Mouse (Mus musculus) kidney, adult 2 months (tissue): ENCODE measurements around the gene Grk4. TPM values are rescaled to one million over a fixed set of nuclear protein-coding genes. Genes with fewer than 3 reads are reported as not detected.

Source experiments
- DNase-seq: peaks from one replicate; pipeline ENCODE4 v3.0.0; 2021
- H3K27ac ChIP-seq: fragments of 200-500 bp; 2 replicates; pipeline ENCODE4 v1.5.1; 2012; ENCODE audit warnings: low read depth, low read length, control low read depth, inconsistent platforms; ENCODE audit not compliant: insufficient read depth
- H3K27me3 ChIP-seq: fragments of 200-500 bp; replicated peaks from 2 replicates; pipeline ENCODE4 v1.6.1; 2012; ENCODE audit warnings: mild to moderate bottlenecking, moderate library complexity, low read length, inconsistent platforms; ENCODE audit not compliant: control insufficient read depth, insufficient read depth
- H3K36me3 ChIP-seq: fragments of 200-500 bp; 2 replicates; pipeline ENCODE4 v1.6.1; 2012; ENCODE audit warnings: mild to moderate bottlenecking, moderate library complexity, low read length, inconsistent platforms; ENCODE audit not compliant: control insufficient read depth, insufficient read depth
- H3K4me1 ChIP-seq: fragments of 200-500 bp; 2 replicates; pipeline ENCODE4 v1.6.1; 2011; ENCODE audit warnings: low read length; ENCODE audit not compliant: control insufficient read depth, insufficient read depth
- H3K4me3 ChIP-seq: fragments of 200-500 bp; 2 replicates; pipeline ENCODE4 v1.5.1; 2011; ENCODE audit warnings: mild to moderate bottlenecking, low read depth, low read length, control low read depth; ENCODE audit not compliant: insufficient read depth
- CTCF ChIP-seq: fragments of 200-500 bp; conservative IDR thresholded peaks from 2 replicates; pipeline ENCODE4 v1.5.1; 2011; ENCODE audit warnings: low read depth, mild to moderate bottlenecking, control low read depth, low read length, moderate library complexity, mixed read lengths; ENCODE audit not compliant: insufficient read depth, insufficient read length
- POLR2A ChIP-seq: fragments of 200-500 bp; IDR thresholded peaks from one replicate; pipeline ENCODE4 v1.6.1; 2011; ENCODE audit warnings: low read depth, low read length, control low read depth
- WGBS: fragments of 180-500 bp; shearing (Covaris S2); methylation state at CpG from one replicate; pipeline ENCODE4 v1.1.7; 2018; 5-methylcytosine and 5-hydroxymethylcytosine counted together
- polyA plus RNA-seq: library from polyadenylated mRNA; depleted of rRNA; stranded (reverse); fragments of >200 nt; gene quantifications from 2 replicates; pipeline ENCODE4 v1.2.3, GENCODE M21; 2012

Gene Grk4
- polyA plus RNA-seq, 1 experiment = 0.84 TPM

GRCm38 (mm10) chr5:34637591-34638156, 22.5 kb upstream of the Grk4 start:
- Histone ChIP-seq H3K36me3 (no peaks in the 10 kb centered on the region), H3K27me3 (no peaks in the 10 kb centered on the region), H3K27ac (no peak overlapping the region), H3K4me1 (no peaks in the 10 kb centered on the region; the same call in 1 of the 2 replicates), H3K4me3 (no peak overlapping the region)
- no peak for TF ChIP-seq CTCF
- no peak for TF ChIP-seq POLR2A
- no peak for DNase-seq
- WGBS = 78% methylated on average over 7 of the region's 7 CpGs

GRCm38 (mm10) chr5:34641991-34642390, 18.2 kb upstream of the Grk4 start:
- Histone ChIP-seq H3K4me3 (no peak overlapping the region), H3K27me3 (no peaks in the 10 kb centered on the region), H3K4me1 (no peaks in the 10 kb centered on the region; the same call in 1 of the 2 replicates), H3K36me3 (peaks cover 2% of the 10 kb centered on the region; the same call in 1 of the 2 replicates), H3K27ac (no peak overlapping the region; the same call in 1 of the 2 replicates)
- no peak for TF ChIP-seq POLR2A
- TF ChIP-seq CTCF = no peak
- WGBS = 56% methylated on average over 3 of the region's 3 CpGs
- peak; percentile 75 for DNase-seq

- H3K36me3 ChIP-seq = peaks cover 3% of the 10 kb centered on the region; the same call in 1 of the 2 replicates
- no peak overlapping the region for H3K27ac ChIP-seq
- H3K4me3 ChIP-seq = no peak overlapping the region
- H3K4me1 ChIP-seq = no peaks in the 10 kb centered on the region; the same call in 1 of the 2 replicates
- DNase-seq = peak; percentile 73
- no peaks in the 10 kb centered on the region for H3K27me3 ChIP-seq
- WGBS = 52% methylated on average over 5 of the region's 5 CpGs
- no peak for TF ChIP-seq POLR2A
- peak; percentile 65; the same call in 1 of the 2 replicates for TF ChIP-seq CTCF
Measured at GRCm38 (mm10) chr5:34642932-34643331, 17.2 kb upstream of the Grk4 start.

- Histone ChIP-seq H3K4me1 (no peaks in the 10 kb centered on the region), H3K27ac (no peak overlapping the region), H3K4me3 (no peak overlapping the region), H3K27me3 (no peaks in the 10 kb centered on the region), H3K36me3 (peaks cover 5% of the 10 kb centered on the region)
- 51% methylated on average over 4 of the region's 4 CpGs for WGBS
- TF ChIP-seq POLR2A = no peak
- TF ChIP-seq CTCF = peak; percentile 78
- DNase-seq = peak; percentile 69
Measured at GRCm38 (mm10) chr5:34647581-34647980, 12.6 kb upstream of the Grk4 start.

GRCm38 (mm10) chr5:34652961-34653360, 7.2 kb upstream of the Grk4 start:
- Histone ChIP-seq H3K4me1 (no peaks in the 10 kb centered on the region), H3K27me3 (no peaks in the 10 kb centered on the region), H3K36me3 (peaks cover 4% of the 10 kb centered on the region), H3K4me3 (no peak overlapping the region), H3K27ac (no peak overlapping the region)
- WGBS = 94% methylated on average over 5 of the region's 5 CpGs
- DNase-seq = no peak
- TF ChIP-seq CTCF = no peak
- TF ChIP-seq POLR2A = no peak

GRCm38 (mm10) chr5:34654881-34655280, 5.3 kb upstream of the Grk4 start:
- no peaks in the 10 kb centered on the region for H3K27me3 ChIP-seq
- DNase-seq = no peak
- peaks cover 3% of the 10 kb centered on the region; the same call in 1 of the 2 replicates for H3K4me1 ChIP-seq
- TF ChIP-seq CTCF = no peak
- TF ChIP-seq POLR2A = no peak
- H3K4me3 ChIP-seq = no peak overlapping the region
- 87% methylated on average over 9 of the region's 9 CpGs for WGBS
- H3K36me3 ChIP-seq = peaks cover 2% of the 10 kb centered on the region
- H3K27ac ChIP-seq = no peak overlapping the region

GRCm38 (mm10) chr5:34657556-34657955, 2.6 kb upstream of the Grk4 start:
- TF ChIP-seq CTCF (no peak), POLR2A (no peak)
- Histone ChIP-seq H3K27ac (no peak overlapping the region), H3K36me3 (peaks cover 2% of the 10 kb centered on the region), H3K4me1 (peaks cover 3% of the 10 kb centered on the region; the same call in 1 of the 2 replicates), H3K27me3 (no peaks in the 10 kb centered on the region), H3K4me3 (no peak overlapping the region)
- 94% methylated on average over 8 of the region's 8 CpGs for WGBS
- no peak for DNase-seq
